Mouse (Mus musculus): Measurements from ENCODE around the gene Gm44965. TPM values are rescaled to one million over a fixed set of nuclear protein-coding genes. Genes with fewer than 3 reads are reported as not detected.

Gm44965 gene
- total and polyA plus RNA-seq, 2 experiments from 2014 or later, result not detected

GRCm38 (mm10) chr6:48581257-48581656, 12.5 kb upstream of the Gm44965 start:
- Histone ChIP-seq H3K36me3 (ENCODE audit: insufficient read depth) (no peaks in the 10 kb centered on the region), H3K4me1 (ENCODE audit: insufficient read depth) (no peaks in the 10 kb centered on the region), H3K9ac (no peak overlapping the region), H3K9me3 (ENCODE audit: low read length) (no peaks in the 10 kb centered on the region), H3K27me3 (ENCODE audit: insufficient read depth, low read length) (no peaks in the 10 kb centered on the region), H3K4me2 (ENCODE audit: low read depth) (no peak overlapping the region), H3K27ac (ENCODE audit: low read depth, low read length) (no peak overlapping the region), H3K4me3 (ENCODE audit: low read depth, low read length) (no peak overlapping the region)
- TF ChIP-seq CTCF (IDR thresholded peaks at IDR 0.05; ENCODE audit: low read depth), result no peak
- no peak for ATAC-seq
- WGBS, result 40% methylated on average over 3 of the region's 3 CpGs
- no peak for DNase-seq

- 61% methylated on average over 3 of the region's 3 CpGs for WGBS
- no peaks in the 10 kb centered on the region for H3K4me1 ChIP-seq (ENCODE audit: insufficient read depth)
- no peak overlapping the region for H3K4me3 ChIP-seq (ENCODE audit: low read depth, low read length)
- no peaks in the 10 kb centered on the region for H3K27me3 ChIP-seq (ENCODE audit: insufficient read depth, low read length)
- DNase-seq (peak; percentile 83), ATAC-seq (peak; percentile 59; the same call in 1 of the 2 replicates)
- H3K4me2 ChIP-seq (ENCODE audit: low read depth), result no peak overlapping the region
- no peak overlapping the region for H3K27ac ChIP-seq (ENCODE audit: low read depth, low read length)
- H3K36me3 ChIP-seq (ENCODE audit: insufficient read depth), result no peaks in the 10 kb centered on the region
- H3K9me3 ChIP-seq (ENCODE audit: low read length), result no peaks in the 10 kb centered on the region
- no peak overlapping the region for H3K9ac ChIP-seq
- peak; percentile 83 for TF ChIP-seq CTCF (IDR thresholded peaks at IDR 0.05; ENCODE audit: low read depth)
These were observed 11.7 kb upstream of the Gm44965 start for GRCm38 (mm10) chr6:48582037-48582436.

GRCm38 (mm10) chr6:48589194-48589750, 4.5 kb upstream of the Gm44965 start, which contains the start of gene Gm45021:
Gm45021 (plus strand) TSS chr6:48589610.
- ATAC-seq (no peak), DNase-seq (no peak)
- TF ChIP-seq CTCF (IDR thresholded peaks at IDR 0.05; ENCODE audit: low read depth), result no peak
- no peak within 1 kb of the TSS for H3K4me3 ChIP-seq (ENCODE audit: low read depth, low read length)
- 0 out of 2 replicates have a peak, but pooled peaks cover 3% of the 10 kb centered on the region for H3K4me1 ChIP-seq (ENCODE audit: insufficient read depth)
- no peak within 1 kb of the TSS for H3K9ac ChIP-seq
- no peak within 1 kb of the TSS for H3K4me2 ChIP-seq (ENCODE audit: low read depth)
- H3K9me3 ChIP-seq (ENCODE audit: low read length), result no peaks in the 10 kb centered on the region
- no peak within 1 kb of the TSS for H3K27ac ChIP-seq (ENCODE audit: low read depth, low read length)
- H3K36me3 ChIP-seq (ENCODE audit: insufficient read depth), result no peaks in the 10 kb centered on the region
- H3K27me3 ChIP-seq (ENCODE audit: insufficient read depth, low read length), result no peaks in the 10 kb centered on the region
- WGBS, result 72% methylated on average over 6 of the region's 6 CpGs

- Histone ChIP-seq H3K4me2 (ENCODE audit: low read depth) (no peak overlapping the region), H3K36me3 (ENCODE audit: insufficient read depth) (peaks cover 3% of the 10 kb centered on the region), H3K27ac (ENCODE audit: low read depth, low read length) (no peak overlapping the region), H3K9ac (no peak overlapping the region), H3K4me3 (ENCODE audit: low read depth, low read length) (no peak overlapping the region), H3K27me3 (ENCODE audit: insufficient read depth, low read length) (no peaks in the 10 kb centered on the region), H3K4me1 (ENCODE audit: insufficient read depth) (0 out of 2 replicates have a peak, but pooled peaks cover 3% of the 10 kb centered on the region), H3K9me3 (ENCODE audit: low read length) (no peaks in the 10 kb centered on the region; the same call in 1 of the 2 replicates)
- DNase-seq (no peak), ATAC-seq (no peak)
- 91% methylated on average over 3 of the region's 3 CpGs for WGBS
- TF ChIP-seq CTCF (IDR thresholded peaks at IDR 0.05; ENCODE audit: low read depth), result no peak
These were observed 2.4 kb upstream of the Gm44965 start for GRCm38 (mm10) chr6:48591221-48591845.

GRCm38 (mm10) chr6:48591871-48592270, 1.9 kb upstream of the Gm44965 start:
- Histone ChIP-seq H3K36me3 (ENCODE audit: insufficient read depth) (peaks cover 8% of the 10 kb centered on the region), H3K27me3 (ENCODE audit: insufficient read depth, low read length) (no peaks in the 10 kb centered on the region), H3K9ac (no peak overlapping the region), H3K9me3 (ENCODE audit: low read length) (peaks cover 3% of the 10 kb centered on the region; the same call in 1 of the 2 replicates), H3K27ac (ENCODE audit: low read depth, low read length) (no peak overlapping the region), H3K4me2 (ENCODE audit: low read depth) (no peak overlapping the region), H3K4me3 (ENCODE audit: low read depth, low read length) (no peak overlapping the region), H3K4me1 (ENCODE audit: insufficient read depth) (0 out of 2 replicates have a peak, but pooled peaks cover 3% of the 10 kb centered on the region)
- TF ChIP-seq CTCF (IDR thresholded peaks at IDR 0.05; ENCODE audit: low read depth), result no peak
- no peak for DNase-seq
- 90% methylated on average over 6 of the region's 6 CpGs for WGBS
- ATAC-seq, result no peak

GRCm38 (mm10) chr6:48594043-48594738, 450 bp downstream of the Gm44965 start:
- Histone ChIP-seq H3K4me1 (ENCODE audit: insufficient read depth) (0 out of 2 replicates have a peak, but pooled peaks cover 3% of the 10 kb centered on the region), H3K4me3 (ENCODE audit: low read depth, low read length) (peak overlapping the region; percentile 65), H3K9me3 (ENCODE audit: low read length) (peaks cover 12% of the 10 kb centered on the region; the same call in 1 of the 2 replicates), H3K9ac (peak overlapping the region; percentile 90), H3K27ac (ENCODE audit: low read depth, low read length) (peak overlapping the region; percentile 95), H3K36me3 (ENCODE audit: insufficient read depth) (peaks cover 21% of the 10 kb centered on the region), H3K27me3 (ENCODE audit: insufficient read depth, low read length) (no peaks in the 10 kb centered on the region), H3K4me2 (ENCODE audit: low read depth) (peak overlapping the region; percentile 80)
- DNase-seq, result peak; percentile 87
- 3% methylated on average over 30 of the region's 41 CpGs for WGBS
- peak; percentile 79 for ATAC-seq
- TF ChIP-seq CTCF (IDR thresholded peaks at IDR 0.05; ENCODE audit: low read depth), result no peak

Data from forebrain, postnatal 0 days (tissue).